Mouse (Mus musculus): ENCODE measurements around the gene Icam1.
"Not testable (repeated sequence)": the region's sequence is repeated elsewhere in the genome, so short reads cannot be mapped to it uniquely, and the experiment has no call there.

Icam1 gene

GRCm38 (mm10) chr9:20993165-20993898, 22.5 kb upstream of the Icam1 start:
- DNase-seq (ENCODE audit: low spot score in 2 of 2), result no peak

- DNase-seq (ENCODE audit: low spot score in 2 of 2), result no peak
Observed at GRCm38 (mm10) chr9:20995069-20995468, 20.7 kb upstream of the Icam1 start.

GRCm38 (mm10) chr9:20997065-20997464, 18.7 kb upstream of the Icam1 start:
- no peak for DNase-seq (ENCODE audit: low spot score in 2 of 2)

DNA sequence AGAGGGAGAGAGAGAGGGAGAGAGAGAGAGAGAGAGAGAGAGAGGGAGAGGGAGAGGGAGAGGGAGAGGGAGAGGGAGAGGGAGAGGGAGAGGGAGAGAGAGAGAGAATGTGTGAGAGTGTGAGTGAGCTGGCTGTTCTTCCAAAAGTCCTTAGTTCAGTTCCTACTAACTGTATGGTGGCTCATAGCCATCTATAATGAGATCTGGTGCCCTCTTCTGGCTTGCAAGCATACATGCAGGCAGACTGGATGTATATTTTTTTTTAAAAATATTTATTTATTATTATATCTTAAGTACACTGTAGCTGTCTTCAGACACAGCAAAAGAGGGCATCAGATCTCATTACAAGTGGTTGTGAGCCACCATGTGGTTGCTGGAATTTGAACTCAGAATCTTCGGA, 17.4 kb upstream of the Icam1 start:
- not testable (repeated sequence) for DNase-seq (ENCODE audit: low spot score in 2 of 2)

- no peak for DNase-seq (ENCODE audit: low spot score in 2 of 2)
Observed at GRCm38 (mm10) chr9:21000811-21001210, 15.0 kb upstream of the Icam1 start.

GRCm38 (mm10) chr9:21001651-21002200, 14.1 kb upstream of the Icam1 start:
- DNase-seq (ENCODE audit: low spot score in 2 of 2), result no peak

- DNase-seq (ENCODE audit: low spot score in 2 of 2), result no peak
Observed at GRCm38 (mm10) chr9:21002270-21002626, 13.5 kb upstream of the Icam1 start.

DNA sequence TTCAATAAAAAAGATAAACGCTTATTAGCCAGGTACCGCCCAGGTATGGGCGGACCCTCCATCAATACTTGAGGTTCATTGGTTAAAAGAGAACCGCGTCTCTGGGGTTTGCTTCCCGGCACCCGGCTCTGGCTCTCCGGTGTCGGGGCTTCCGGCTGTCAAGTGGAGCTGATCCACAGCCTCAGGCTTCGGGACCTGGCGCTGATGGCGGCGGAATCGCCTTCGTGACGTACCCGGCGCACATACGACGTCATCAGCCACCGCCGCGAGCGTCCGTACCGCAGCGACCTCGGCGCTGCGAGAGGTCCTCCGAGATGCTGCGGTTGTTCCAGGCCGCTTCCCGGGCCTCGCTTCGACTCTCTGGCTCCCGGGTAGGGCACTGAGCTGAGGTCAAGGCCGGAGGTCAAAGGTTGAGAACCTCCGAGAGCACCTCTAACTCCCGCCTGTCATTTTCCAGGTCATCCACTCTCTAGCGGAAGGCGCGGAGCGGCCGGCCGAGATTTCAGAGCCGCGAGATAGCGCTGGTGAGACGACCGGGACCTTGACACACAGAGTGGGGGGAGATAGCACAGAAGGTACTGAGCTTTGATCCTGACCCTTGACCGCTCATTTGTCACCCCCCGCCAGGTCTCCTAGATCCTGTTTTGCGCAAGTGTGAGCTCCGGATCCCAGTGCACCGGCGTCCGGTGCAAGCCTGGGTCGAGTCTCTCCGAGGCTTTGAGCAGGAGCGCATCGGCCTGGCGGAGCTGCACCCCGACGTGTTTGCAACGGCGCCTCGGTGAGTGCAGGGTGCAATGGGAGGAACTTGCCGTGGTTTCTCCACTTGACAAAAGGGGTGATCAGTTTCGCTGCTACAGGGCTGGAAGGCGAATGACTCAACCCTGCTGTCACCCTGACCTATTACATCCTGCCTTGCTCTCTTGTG, 12.9 kb upstream of the Icam1 start, which contains the start of gene Mrpl4:
Mrpl4 (plus strand) TSS at position 112 of the 925 bp plus-strand sequence.
- DNase-seq (ENCODE audit: low spot score in 2 of 2), result peak; percentile 77 to 89

- DNase-seq (ENCODE audit: low spot score in 2 of 2), result no peak
Observed at GRCm38 (mm10) chr9:21007313-21007952, 8.4 kb upstream of the Icam1 start.

DNA sequence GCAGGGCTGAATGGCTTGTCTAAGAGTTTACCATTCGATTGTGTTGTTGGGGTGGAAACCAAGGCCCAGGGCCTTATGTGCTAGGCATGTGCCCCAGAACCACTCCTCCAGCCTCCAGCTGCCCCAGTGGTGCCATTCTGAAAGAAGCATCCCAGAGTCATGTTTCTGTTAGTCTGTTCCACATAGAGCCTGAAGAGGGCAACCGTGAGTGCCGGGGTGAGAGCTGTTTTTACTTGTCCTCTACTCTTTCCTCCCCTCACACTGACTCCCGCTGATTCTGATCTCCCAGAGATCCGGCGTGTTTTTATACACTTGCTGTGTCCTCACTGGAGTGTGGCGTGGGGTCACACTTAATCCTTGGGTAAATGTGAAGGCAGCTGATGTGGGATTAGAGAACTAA, 7.8 kb upstream of the Icam1 start:
- DNase-seq (ENCODE audit: low spot score in 2 of 2), result no peak

GRCm38 (mm10) chr9:21010362-21010761, 5.4 kb upstream of the Icam1 start:
- no peak for DNase-seq (ENCODE audit: low spot score in 2 of 2)

- DNase-seq (ENCODE audit: low spot score in 2 of 2), result not testable (repeated sequence)
Observed at GRCm38 (mm10) chr9:21010939-21011541, 4.7 kb upstream of the Icam1 start.

DNA sequence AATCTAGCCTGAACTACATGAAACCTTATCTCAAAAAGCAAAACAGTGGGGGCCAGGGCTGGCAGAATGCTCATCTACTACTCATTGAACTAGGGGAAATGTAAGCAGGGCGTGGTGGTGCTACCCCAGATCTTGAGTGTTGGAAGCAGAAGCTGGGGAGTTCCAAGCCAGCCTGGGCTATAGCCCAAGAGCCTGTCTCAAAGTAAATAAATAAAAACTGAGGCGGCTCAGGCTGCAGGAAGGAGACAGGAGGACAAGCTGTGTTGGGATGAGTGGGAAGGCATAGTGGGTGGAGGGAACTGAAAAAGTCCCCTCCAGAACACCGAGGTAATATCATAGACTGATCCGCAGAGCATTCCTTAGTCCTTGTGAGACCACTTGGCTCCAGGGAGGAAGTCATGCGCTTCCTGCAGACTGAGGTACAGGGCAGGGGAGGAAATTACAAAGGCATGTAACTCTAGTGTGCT, 3.9 kb upstream of the Icam1 start:
- DNase-seq (ENCODE audit: low spot score in 2 of 2), result no peak

DNA sequence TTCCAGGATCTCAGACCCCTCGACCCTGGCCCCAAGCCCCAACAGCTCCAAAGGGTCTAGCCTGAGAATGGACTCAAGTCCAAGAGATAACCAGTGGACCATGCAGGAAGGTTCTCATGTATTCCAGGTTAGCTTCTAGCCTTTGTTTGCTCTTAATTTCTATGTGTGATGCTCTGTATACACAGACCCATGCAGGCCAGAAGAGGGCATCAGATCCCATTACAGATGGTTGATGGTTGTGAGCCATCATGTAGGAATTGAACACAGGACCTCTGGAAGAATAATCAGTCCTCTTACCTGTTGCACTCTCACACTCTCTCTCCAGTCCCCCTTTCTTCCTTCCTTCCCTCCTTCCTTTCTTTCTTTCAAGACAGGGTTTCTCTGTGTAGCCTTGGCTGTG, 3.4 kb upstream of the Icam1 start:
- no peak for DNase-seq (ENCODE audit: low spot score in 2 of 2)

DNA sequence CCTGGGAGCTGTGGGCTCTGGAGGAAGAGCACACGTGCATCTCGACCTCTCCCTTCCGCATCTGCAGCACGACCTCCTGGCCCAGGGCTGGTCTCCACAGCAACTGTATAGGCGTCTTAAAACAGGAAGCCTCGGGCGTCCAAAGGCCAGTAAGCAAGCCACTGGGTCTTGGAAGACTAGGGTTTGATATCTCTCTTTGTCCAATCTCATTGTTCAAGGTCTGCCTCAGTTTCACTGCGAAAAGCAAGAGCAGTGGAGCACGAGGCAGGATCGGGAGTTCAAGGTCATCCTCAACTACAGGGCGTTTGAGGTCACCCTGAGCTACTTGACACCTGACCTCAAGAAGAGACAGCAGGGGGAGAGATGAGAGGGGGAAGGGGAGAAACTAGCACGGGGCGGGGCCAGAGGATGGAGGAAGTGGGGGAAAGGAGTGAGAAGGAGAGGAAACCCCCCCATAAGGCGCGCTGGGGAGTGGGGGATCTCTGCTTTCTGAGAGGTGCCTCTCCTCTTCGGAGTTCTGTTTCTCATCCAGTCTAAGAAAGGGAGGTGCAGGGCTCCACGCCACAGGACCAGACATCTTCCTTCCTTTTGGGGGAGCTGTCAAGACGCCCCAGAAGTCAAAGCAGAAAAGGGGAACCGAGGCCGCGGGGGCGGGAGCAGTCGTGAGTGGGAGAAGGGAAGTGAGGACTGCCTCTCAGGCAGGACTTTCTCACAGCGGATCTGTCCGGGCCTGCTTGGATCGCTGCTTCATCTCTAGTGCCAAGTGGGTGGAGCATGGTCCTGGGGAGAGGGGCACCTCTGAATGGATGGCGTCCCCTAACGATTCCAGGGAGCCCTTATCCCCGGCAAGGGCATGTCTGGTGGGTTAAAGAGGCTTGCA, 854 bp upstream of the Icam1 start:
- no peak for DNase-seq (ENCODE audit: low spot score in 2 of 2)

GRCm38 (mm10) chr9:21016331-21017176, 769 bp downstream of the Icam1 start:
- DNase-seq (ENCODE audit: low spot score in 2 of 2), result no peak

DNA sequence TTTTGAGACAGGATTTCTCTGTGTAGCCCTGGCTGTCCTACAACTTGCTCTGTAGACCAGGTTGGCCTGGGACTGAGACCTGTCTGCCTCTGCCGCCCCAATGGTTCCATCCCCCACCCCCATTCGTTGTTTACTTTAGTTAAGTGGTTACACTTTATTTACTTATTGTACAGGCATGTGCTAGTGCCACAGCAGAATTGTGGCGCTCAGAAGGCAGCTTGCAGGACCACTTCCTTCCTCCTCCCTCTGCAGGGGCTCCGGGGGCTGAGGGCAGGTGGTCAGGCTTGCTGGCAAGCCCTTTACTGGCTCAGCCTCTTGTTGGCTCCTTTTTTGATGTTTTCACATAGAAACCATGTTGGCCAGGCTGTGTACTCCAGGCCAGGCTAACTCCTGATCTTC, 1.4 kb downstream of the Icam1 start:
- DNase-seq (ENCODE audit: low spot score in 2 of 2), result no peak

- DNase-seq (ENCODE audit: low spot score in 2 of 2), result no peak
Observed at GRCm38 (mm10) chr9:21018600-21018999, 2.8 kb downstream of the Icam1 start.

- DNase-seq (ENCODE audit: low spot score in 2 of 2), result no peak
Observed at GRCm38 (mm10) chr9:21021363-21021762, 5.6 kb downstream of the Icam1 start.

DNA sequence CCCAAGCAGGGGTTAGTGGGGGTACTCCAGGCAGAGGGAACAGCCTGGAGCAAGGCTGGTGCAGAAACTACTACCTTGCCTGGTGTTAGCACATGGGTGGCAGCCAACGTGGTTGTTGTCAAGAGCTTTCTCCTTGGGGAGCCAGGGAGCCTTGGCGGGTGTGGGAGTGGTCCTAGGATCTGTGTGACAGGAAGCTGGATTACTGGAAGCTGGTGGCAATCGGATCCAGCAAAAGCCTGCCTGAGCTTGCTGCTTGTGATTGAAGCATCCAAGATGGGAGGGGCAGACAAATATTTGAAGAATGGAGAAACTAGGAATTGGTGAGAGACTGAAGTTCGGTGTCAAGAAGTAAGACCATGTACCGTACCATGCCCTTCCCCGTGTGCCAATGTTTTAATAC, 6.5 kb downstream of the Icam1 start:
- no peak for DNase-seq (ENCODE audit: low spot score in 2 of 2)
